Mouse (Mus musculus) cortical plate, adult 2 months (tissue): ENCODE measurements around the gene Lsp1.

Experiments used
- CTCF ChIP-seq: fragments of 200-500 bp; IDR thresholded peaks from 2 replicates; pipeline ENCODE4 v1.5.1; 2011; ENCODE audit warnings: mild to moderate bottlenecking, control low read depth, low read length; ENCODE audit not compliant: insufficient read depth; ENCODE audit errors: extremely low read depth
- POLR2A ChIP-seq: fragments of 200-500 bp; IDR thresholded peaks from 2 replicates; pipeline ENCODE4 v1.6.1; 2011; ENCODE audit warnings: mild to moderate bottlenecking, low read length, control low read depth; ENCODE audit not compliant: insufficient read depth; ENCODE audit errors: extremely low read depth

- TF ChIP-seq POLR2A: no peak
- TF ChIP-seq CTCF: no peak
These were observed 48.9 kb downstream of the Lsp1 start for GRCm38 (mm10) chr7:142509518-142509917.
